Mouse (Mus musculus) heart, embryonic 12.5 days (tissue): Measurements from ENCODE around the gene Olfm3. TPM values are rescaled to one million over a fixed set of nuclear protein-coding genes. Genes with fewer than 3 reads are reported as not detected.

Experiments
- ATAC-seq: fragments of 200-750 bp; cut with Nextera tagmentation; 2 replicates; pipeline ENCODE4 v1.8.0; 2017; ENCODE audit warnings: moderate TSS enrichment, moderate library complexity; ENCODE audit not compliant: insufficient number of reproducible peaks, low FRiP score
- H3K27ac ChIP-seq: fragments of 300-500 bp; sonication (generic); 2 replicates; pipeline ENCODE4 v1.5.1; 2016; ENCODE audit warnings: mild to moderate bottlenecking, moderate library complexity; ENCODE audit not compliant: poor library complexity, severe bottlenecking
- H3K27me3 ChIP-seq: fragments of 300-500 bp; sonication (generic); replicated peaks from 2 replicates; pipeline ENCODE4 v1.6.1; 2016; ENCODE audit warnings: mild to moderate bottlenecking, moderate library complexity
- H3K36me3 ChIP-seq: fragments of 300-500 bp; sonication (generic); 2 replicates; pipeline ENCODE4 v1.6.1; 2016; ENCODE audit warnings: mild to moderate bottlenecking, moderate library complexity
- H3K4me1 ChIP-seq: fragments of 300-500 bp; sonication (generic); replicated peaks from 2 replicates; pipeline ENCODE4 v1.6.1; 2016; ENCODE audit warnings: mild to moderate bottlenecking
- H3K4me2 ChIP-seq: fragments of 300-500 bp; sonication (generic); 2 replicates; pipeline ENCODE4 v1.6.1; 2016; ENCODE audit warnings: mild to moderate bottlenecking, moderate library complexity
- H3K4me3 ChIP-seq: fragments of 300-500 bp; sonication (generic); 2 replicates; pipeline ENCODE4 v1.5.1; 2016; ENCODE audit warnings: mild to moderate bottlenecking
- H3K9ac ChIP-seq: fragments of 300-500 bp; sonication (generic); 2 replicates; pipeline ENCODE4 v1.6.1; 2016; ENCODE audit warnings: mild to moderate bottlenecking, moderate library complexity
- H3K9me3 ChIP-seq: fragments of 300-500 bp; sonication (generic); replicated peaks from 2 replicates; pipeline ENCODE4 v1.6.1; 2016; ENCODE audit warnings: mild to moderate bottlenecking, moderate library complexity
- WGBS: fragments of 180-500 bp; shearing (Covaris S2); methylation state at CpG from one replicate; pipeline ENCODE4 v1.1.7; 2016; 5-methylcytosine and 5-hydroxymethylcytosine counted together
- polyA plus RNA-seq: library from polyadenylated mRNA; unstranded; fragments of >200 nt; fragmentation: Nextera tagmentation; extraction: Ambion mirVana; gene quantifications from 2 replicates; pipeline ENCODE4 v1.2.1, GENCODE M21; 2016

The Olfm3 gene
- polyA plus RNA-seq, 1 experiment from 2014 or later: not detected

GRCm38 (mm10) chr3:114959311-114959967, 55.6 kb downstream of the Olfm3 start:
- Histone ChIP-seq H3K4me1 (no peaks in the 10 kb centered on the region), H3K9ac (no peak overlapping the region), H3K27me3 (no peaks in the 10 kb centered on the region), H3K4me2 (no peak overlapping the region), H3K4me3 (no peak overlapping the region), H3K36me3 (no peaks in the 10 kb centered on the region), H3K9me3 (no peaks in the 10 kb centered on the region), H3K27ac (no peak overlapping the region)
- ATAC-seq: no peak
- WGBS: 78% methylated on average over 7 of the region's 7 CpGs

- Histone ChIP-seq H3K4me3 (no peak overlapping the region), H3K27ac (no peak overlapping the region), H3K27me3 (no peaks in the 10 kb centered on the region), H3K4me2 (no peak overlapping the region), H3K4me1 (no peaks in the 10 kb centered on the region), H3K9me3 (no peaks in the 10 kb centered on the region), H3K9ac (no peak overlapping the region), H3K36me3 (no peaks in the 10 kb centered on the region)
- ATAC-seq: no peak
- 55% methylated on average over 4 of the region's 4 CpGs for WGBS
Observed at GRCm38 (mm10) chr3:114962316-114963083, 58.6 kb downstream of the Olfm3 start.

DNA sequence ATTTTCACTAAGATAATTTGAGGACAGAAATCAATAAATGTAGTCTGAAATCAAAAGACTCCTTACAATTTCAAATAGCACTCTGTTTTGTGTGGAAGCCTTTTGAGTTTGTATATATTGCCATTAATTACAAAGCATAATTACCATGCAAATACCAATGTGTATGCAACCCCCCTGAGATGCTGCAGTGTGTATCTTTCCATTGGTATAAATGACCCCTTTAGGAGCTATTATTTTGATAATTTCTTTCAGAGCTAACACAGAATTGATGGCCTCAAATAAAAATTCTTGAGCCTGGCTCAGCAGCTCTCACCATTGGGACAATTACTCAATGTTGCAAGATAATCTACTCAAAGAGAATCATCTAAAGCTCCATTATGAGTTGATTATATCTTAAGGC, 67.3 kb downstream of the Olfm3 start:
- Histone ChIP-seq H3K4me2 (no peak overlapping the region), H3K27ac (no peak overlapping the region), H3K4me3 (no peak overlapping the region), H3K36me3 (no peaks in the 10 kb centered on the region), H3K4me1 (no peaks in the 10 kb centered on the region), H3K27me3 (no peaks in the 10 kb centered on the region), H3K9ac (no peak overlapping the region), H3K9me3 (no peaks in the 10 kb centered on the region)
- ATAC-seq: no peak

DNA sequence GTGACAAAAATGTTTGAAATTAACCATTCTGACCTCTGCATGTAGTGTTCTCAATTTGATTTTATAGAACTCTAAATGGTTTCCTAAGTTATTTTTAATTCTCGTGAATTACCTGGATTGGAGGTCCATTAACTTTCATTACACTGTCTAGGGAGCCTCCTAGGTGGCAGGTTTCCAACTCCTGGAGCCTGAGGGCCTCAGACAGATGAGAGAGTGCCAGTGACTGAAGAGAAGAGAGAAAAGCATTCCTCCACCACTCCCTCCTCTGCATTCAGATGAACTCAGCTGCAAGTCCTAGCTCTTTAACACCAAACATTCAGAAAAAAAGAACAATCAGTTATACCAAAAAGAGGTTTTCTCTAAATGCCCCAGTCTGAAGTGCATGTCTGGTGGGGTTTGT, 68.6 kb downstream of the Olfm3 start:
- H3K9ac ChIP-seq: no peak overlapping the region
- no peak overlapping the region for H3K27ac ChIP-seq
- 70% methylated on average over 1 of the region's 1 CpGs for WGBS
- H3K36me3 ChIP-seq: no peaks in the 10 kb centered on the region
- H3K9me3 ChIP-seq: no peaks in the 10 kb centered on the region
- H3K27me3 ChIP-seq: no peaks in the 10 kb centered on the region
- no peak for ATAC-seq
- H3K4me1 ChIP-seq: no peaks in the 10 kb centered on the region
- no peak overlapping the region for H3K4me3 ChIP-seq
- H3K4me2 ChIP-seq: no peak overlapping the region

DNA sequence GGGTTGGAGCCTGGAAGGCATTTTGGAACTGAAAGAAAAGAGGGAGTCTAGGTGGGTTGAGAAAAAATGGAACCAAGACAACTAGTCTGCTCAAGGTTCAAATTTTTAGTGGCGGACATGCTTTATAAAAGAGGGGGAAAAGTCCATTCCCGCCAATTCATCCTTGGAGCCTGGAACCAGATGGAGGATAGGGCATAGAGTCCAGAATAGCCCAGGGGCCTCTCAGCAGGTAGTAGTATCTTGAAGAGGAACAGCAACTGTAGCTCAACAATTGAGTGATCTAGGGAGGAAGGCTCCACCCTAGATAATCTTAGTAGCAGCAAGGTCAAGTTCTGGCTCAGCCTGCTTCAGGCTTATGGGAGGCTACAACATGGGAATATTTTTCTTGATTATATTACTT, 87.0 kb downstream of the Olfm3 start:
- H3K4me2 ChIP-seq: no peak overlapping the region
- no peaks in the 10 kb centered on the region for H3K27me3 ChIP-seq
- H3K4me3 ChIP-seq: no peak overlapping the region
- H3K4me1 ChIP-seq: no peaks in the 10 kb centered on the region
- 87% methylated on average over 2 of the region's 2 CpGs for WGBS
- no peak for ATAC-seq
- no peak overlapping the region for H3K27ac ChIP-seq
- no peaks in the 10 kb centered on the region for H3K9me3 ChIP-seq
- H3K9ac ChIP-seq: no peak overlapping the region
- no peaks in the 10 kb centered on the region for H3K36me3 ChIP-seq

DNA sequence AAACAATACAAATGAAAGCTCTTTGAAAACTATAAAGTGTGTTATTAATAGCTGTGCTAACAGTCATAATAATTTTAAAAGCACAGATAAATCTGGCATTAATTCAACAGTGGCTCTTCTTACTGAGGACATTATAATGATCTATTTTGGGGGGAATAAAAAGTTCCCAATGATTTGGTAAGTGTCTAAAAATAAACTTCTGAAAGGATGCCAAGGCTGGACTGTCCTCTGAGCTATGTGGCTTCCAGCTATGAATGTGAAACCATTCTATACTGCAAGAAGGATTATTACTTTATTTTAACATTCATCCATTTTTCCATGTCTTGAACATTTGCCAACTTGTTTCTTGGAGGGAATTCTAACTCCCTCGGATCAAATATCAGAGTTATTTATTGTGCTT, 92.1 kb downstream of the Olfm3 start:
- H3K9ac ChIP-seq: no peak overlapping the region
- H3K27me3 ChIP-seq: no peaks in the 10 kb centered on the region
- no peak overlapping the region for H3K4me3 ChIP-seq
- no peak overlapping the region for H3K4me2 ChIP-seq
- no peaks in the 10 kb centered on the region for H3K36me3 ChIP-seq
- H3K4me1 ChIP-seq: no peaks in the 10 kb centered on the region
- 50% methylated on average over 1 of the region's 1 CpGs for WGBS
- H3K27ac ChIP-seq: no peak overlapping the region
- no peaks in the 10 kb centered on the region for H3K9me3 ChIP-seq
- ATAC-seq: no peak

- Histone ChIP-seq H3K4me2 (no peak overlapping the region), H3K27me3 (no peaks in the 10 kb centered on the region), H3K27ac (no peak overlapping the region), H3K4me3 (no peak overlapping the region), H3K9ac (no peak overlapping the region), H3K36me3 (no peaks in the 10 kb centered on the region), H3K4me1 (no peaks in the 10 kb centered on the region), H3K9me3 (no peaks in the 10 kb centered on the region)
- ATAC-seq: no peak
- 74% methylated on average over 3 of the region's 3 CpGs for WGBS
Observed at GRCm38 (mm10) chr3:115027560-115027959, 123.7 kb downstream of the Olfm3 start.

GRCm38 (mm10) chr3:115028046-115028445, 124.2 kb downstream of the Olfm3 start:
- H3K27ac ChIP-seq: no peak overlapping the region
- ATAC-seq: no peak
- WGBS: 83% methylated on average over 1 of the region's 1 CpGs
- no peaks in the 10 kb centered on the region for H3K36me3 ChIP-seq
- H3K4me1 ChIP-seq: no peaks in the 10 kb centered on the region
- no peak overlapping the region for H3K4me2 ChIP-seq
- H3K4me3 ChIP-seq: no peak overlapping the region
- no peaks in the 10 kb centered on the region for H3K9me3 ChIP-seq
- H3K9ac ChIP-seq: no peak overlapping the region
- H3K27me3 ChIP-seq: no peaks in the 10 kb centered on the region

- no peak for ATAC-seq
- WGBS: 61% methylated on average over 1 of the region's 1 CpGs
- H3K9ac ChIP-seq: no peak overlapping the region
- H3K4me3 ChIP-seq: no peak overlapping the region
- no peaks in the 10 kb centered on the region for H3K9me3 ChIP-seq
- H3K4me2 ChIP-seq: no peak overlapping the region
- H3K27ac ChIP-seq: no peak overlapping the region
- H3K4me1 ChIP-seq: no peaks in the 10 kb centered on the region
- H3K27me3 ChIP-seq: no peaks in the 10 kb centered on the region
- no peaks in the 10 kb centered on the region for H3K36me3 ChIP-seq
Observed at GRCm38 (mm10) chr3:115028611-115029010, 124.7 kb downstream of the Olfm3 start.

DNA sequence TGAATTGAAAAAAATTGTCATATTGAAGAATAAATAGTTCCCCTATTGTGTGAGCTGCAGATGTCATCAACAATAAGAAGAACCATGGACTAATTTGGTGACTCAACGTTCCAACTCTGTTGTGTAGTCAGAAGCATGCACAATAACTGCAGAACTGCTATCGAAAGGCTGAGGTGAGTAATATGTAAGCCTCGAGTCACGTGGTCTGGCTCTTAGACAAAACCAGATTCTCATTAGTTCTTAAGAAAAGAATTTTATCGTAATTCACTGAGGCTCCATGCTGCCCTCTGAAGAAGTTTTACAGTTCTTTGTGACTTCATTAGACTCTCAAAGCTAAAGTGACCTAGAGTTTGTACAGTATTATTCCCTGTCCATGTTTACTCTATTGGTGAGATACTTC, 145.2 kb downstream of the Olfm3 start:
- no peak overlapping the region for H3K9ac ChIP-seq
- no peak overlapping the region for H3K4me2 ChIP-seq
- no peaks in the 10 kb centered on the region for H3K27me3 ChIP-seq
- H3K4me3 ChIP-seq: no peak overlapping the region
- H3K27ac ChIP-seq: no peak overlapping the region
- H3K9me3 ChIP-seq: no peaks in the 10 kb centered on the region
- 80% methylated on average over 5 of the region's 5 CpGs for WGBS
- ATAC-seq: no peak
- no peaks in the 10 kb centered on the region for H3K4me1 ChIP-seq
- H3K36me3 ChIP-seq: no peaks in the 10 kb centered on the region

DNA sequence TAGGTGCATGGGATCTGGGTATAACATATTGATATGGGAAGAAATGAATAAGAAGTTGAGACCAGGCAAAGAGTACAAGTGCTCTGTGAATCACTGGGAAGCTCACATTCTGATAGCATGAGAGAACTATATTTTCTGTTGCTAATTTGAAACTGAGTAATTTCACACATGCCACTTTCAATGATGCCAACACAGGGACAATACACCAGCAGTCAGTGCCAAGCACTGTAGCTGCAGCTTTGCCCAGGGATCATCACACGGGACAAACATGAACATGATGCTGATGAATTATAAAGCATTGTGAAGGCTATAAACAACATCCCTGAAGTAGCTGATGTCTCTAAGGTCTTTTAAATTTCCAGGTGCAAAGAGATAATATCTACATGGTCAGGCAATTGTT, 161.0 kb downstream of the Olfm3 start:
- Histone ChIP-seq H3K4me3 (no peak overlapping the region), H3K36me3 (no peaks in the 10 kb centered on the region), H3K27ac (no peak overlapping the region), H3K4me2 (no peak overlapping the region), H3K4me1 (no peaks in the 10 kb centered on the region), H3K9me3 (no peaks in the 10 kb centered on the region), H3K9ac (no peak overlapping the region), H3K27me3 (no peaks in the 10 kb centered on the region)
- 85% methylated on average over 1 of the region's 1 CpGs for WGBS
- ATAC-seq: no peak
